Mouse (Mus musculus) CH12.LX (cell line): Measurements from ENCODE around the gene Gm20388.

Experiments
- CTCF ChIP-seq, 2 experiments: IDR thresholded peaks in 1 of 2; conservative IDR thresholded peaks in 1 of 2; 2 replicates each; pipeline ENCODE4 v1.5.1; 2011 to 2012; ENCODE audit warnings: low read depth in 2 of 2, low read length in 2 of 2, improper control_type of control experiment in 1 of 2, inconsistent platforms in 1 of 2, mild to moderate bottlenecking in 1 of 2, moderate library complexity in 1 of 2
- EP300 ChIP-seq: IDR thresholded peaks from 2 replicates; pipeline ENCODE4 v1.6.1; 2011; ENCODE audit warnings: low read length, improper control_type of control experiment
- JUND ChIP-seq: conservative IDR thresholded peaks from 2 replicates; pipeline ENCODE4 v1.6.1; 2011; ENCODE audit warnings: low read depth, low read length, improper control_type of control experiment
- NRF1 ChIP-seq: IDR thresholded peaks from 2 replicates; pipeline ENCODE4 v1.6.1; 2014; ENCODE audit warnings: low read depth, mild to moderate bottlenecking, inconsistent platforms, low read length, improper control_type of control experiment, moderate library complexity
- POLR2A ChIP-seq: IDR thresholded peaks from 2 replicates; pipeline ENCODE4 v1.6.1; 2011; ENCODE audit warnings: low read depth, mild to moderate bottlenecking, improper control_type of control experiment, low read length
- POLR2AphosphoS2 ChIP-seq: IDR thresholded peaks from 2 replicates; pipeline ENCODE4 v1.6.1; 2011; ENCODE audit warnings: low read depth, low read length, improper control_type of control experiment
- UBTF ChIP-seq: IDR thresholded peaks from 2 replicates; pipeline ENCODE4 v1.6.1; 2012; ENCODE audit warnings: low read depth, mild to moderate bottlenecking, inconsistent platforms, low read length, improper control_type of control experiment, moderate library complexity
- USF1 ChIP-seq: IDR thresholded peaks from 2 replicates; pipeline ENCODE4 v1.6.1; 2014; ENCODE audit warnings: low read depth, mild to moderate bottlenecking, inconsistent platforms, low read length, improper control_type of control experiment

DNA sequence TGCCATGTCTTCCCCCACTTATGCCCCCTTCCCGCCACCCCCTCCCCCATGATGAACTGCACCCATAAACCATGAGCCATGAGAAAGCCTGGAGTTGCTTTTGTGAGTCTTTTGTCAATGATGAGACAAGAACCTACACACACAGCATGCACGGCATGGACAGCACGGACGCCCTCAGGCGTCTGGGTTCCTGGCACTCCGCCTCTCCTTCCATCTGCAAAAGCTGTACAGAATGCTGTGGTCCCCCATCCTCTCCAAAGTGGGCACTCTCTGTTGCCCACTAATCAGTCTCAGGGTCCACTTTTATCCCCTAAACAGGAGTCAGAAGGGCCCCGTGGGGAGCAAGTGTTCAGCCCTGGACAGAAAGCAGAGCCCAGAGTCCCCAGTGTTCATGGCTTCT lies 4484.3 kb downstream of the Gm20388 start:
- TF ChIP-seq UBTF (no peak), POLR2A (no peak), NRF1 (no peak), EP300 (no peak), CTCF (conservative IDR thresholded peaks at IDR 0.05 in 1 of 2, IDR thresholded peaks at IDR 0.05 in 1 of 2; ENCODE audit: low read depth in 2 of 2, low read length in 2 of 2) (no peak), POLR2AphosphoS2 (no peak), JUND (no peak), USF1 (no peak)
